Mouse (Mus musculus) hindbrain, postnatal 0 days (tissue): ENCODE data around the gene Zfp764. TPM values are rescaled to one million over a fixed set of nuclear protein-coding genes. Genes with fewer than 3 reads are reported as not detected.
"Not testable (repeated sequence)": the region's sequence is repeated elsewhere in the genome, so short reads cannot be mapped to it uniquely, and the experiment has no call there.

ENCODE experiments used
- ATAC-seq: fragments of 200-750 bp; cut with Nextera tagmentation; 2 replicates; pipeline ENCODE4 v1.8.0; 2017; ENCODE audit warnings: mild to moderate bottlenecking, moderate TSS enrichment, moderate library complexity
- DNase-seq: peaks from one replicate; pipeline ENCODE4 v3.0.0-alpha.2; 2015; ENCODE audit warnings: low spot score
- H3K27ac ChIP-seq: fragments of 300-500 bp; sonication (generic); 2 replicates; pipeline ENCODE4 v1.5.1; 2014; ENCODE audit warnings: mild to moderate bottlenecking
- H3K27me3 ChIP-seq: fragments of 300-500 bp; sonication (generic); 2 replicates; pipeline ENCODE4 v1.6.1; 2014; ENCODE audit warnings: low read length, mixed read lengths; ENCODE audit not compliant: insufficient read depth
- H3K36me3 ChIP-seq: fragments of 300-500 bp; sonication (generic); 2 replicates; pipeline ENCODE4 v1.6.1; 2014; ENCODE audit warnings: low read length, mixed read lengths; ENCODE audit not compliant: insufficient read depth
- H3K4me1 ChIP-seq: fragments of 300-500 bp; sonication (generic); 2 replicates; pipeline ENCODE4 v1.6.1; 2014; ENCODE audit warnings: antibody characterized with exemption, low read length, mixed read lengths; ENCODE audit not compliant: insufficient read depth
- H3K4me2 ChIP-seq: fragments of 300-500 bp; sonication (generic); 2 replicates; pipeline ENCODE4 v1.6.1; 2014; ENCODE audit warnings: low read depth, mild to moderate bottlenecking, low read length, moderate library complexity, mixed read lengths
- H3K4me3 ChIP-seq: fragments of 300-500 bp; sonication (generic); 2 replicates; pipeline ENCODE4 v1.5.1; 2014; ENCODE audit warnings: low read length
- H3K9ac ChIP-seq: fragments of 300-500 bp; sonication (generic); replicated peaks from 2 replicates; pipeline ENCODE4 v1.6.1; 2014; ENCODE audit warnings: mild to moderate bottlenecking, low read length, moderate library complexity, mixed read lengths
- H3K9me3 ChIP-seq: fragments of 300-500 bp; sonication (generic); 2 replicates; pipeline ENCODE4 v1.6.1; 2016; ENCODE audit warnings: low read length, mixed read lengths
- CTCF ChIP-seq: IDR thresholded peaks from 2 replicates; pipeline ENCODE4 v1.5.1; 2016; ENCODE audit warnings: antibody characterized with exemption, control low read depth, low read depth
- WGBS: fragments of 180-500 bp; shearing (Covaris S2); extraction: QIAGEN DNeasy Blood & Tissue Kit; methylation state at CpG from one replicate; pipeline ENCODE4 v1.1.7; 2014; 5-methylcytosine and 5-hydroxymethylcytosine counted together
- polyA plus RNA-seq: library from polyadenylated mRNA; unstranded; fragments of >200 nt; fragmentation: Nextera tagmentation; extraction: Ambion mirVana; gene quantifications from 2 replicates; pipeline ENCODE4 v1.2.1, GENCODE M21; 2015
- total RNA-seq: library from RNA; depleted of rRNA; stranded (reverse); fragments of >200 nt; gene quantifications from 2 replicates; pipeline ENCODE4 v1.2.3, GENCODE M21; 2014; rRNA removed

Zfp764 gene
- total and polyA plus RNA-seq, 2 experiments from 2014 or later, result 3.0 to 4.0 TPM

- H3K27ac ChIP-seq, ATAC-seq, H3K9ac ChIP-seq, H3K9me3 ChIP-seq, H3K27me3 ChIP-seq, H3K4me1 ChIP-seq, H3K4me3 ChIP-seq, H3K36me3 ChIP-seq: not testable (repeated sequence)
- DNase-seq, result peak; percentile 86
- TF ChIP-seq CTCF, result peak; percentile 83
- 14% methylated on average over 13 of the region's 13 CpGs for WGBS
- peak overlapping the region; percentile 34; the same call in 1 of the 2 replicates for H3K4me2 ChIP-seq
Measured at GRCm38 (mm10) chr7:127362418-127362817, 44.2 kb downstream of the Zfp764 start.

DNA sequence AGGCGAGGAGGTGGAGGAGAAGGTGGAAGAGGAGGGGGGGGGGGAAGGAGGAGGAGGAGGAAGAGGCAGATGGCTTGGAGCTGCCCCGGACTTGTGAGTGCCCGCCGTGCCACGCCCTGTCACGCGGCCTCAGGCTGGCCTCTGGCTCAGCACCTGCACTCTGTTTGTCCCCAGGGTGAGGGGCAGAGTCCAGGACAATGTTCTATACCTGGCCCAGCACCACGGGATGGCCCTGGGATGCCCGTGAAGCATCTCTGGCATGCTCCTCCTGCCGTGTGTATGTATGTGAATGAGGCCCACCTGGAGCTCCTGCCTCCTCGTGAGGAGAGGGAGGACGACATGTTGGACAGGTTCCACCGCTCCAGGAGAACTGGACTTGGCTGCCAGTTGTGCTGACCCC, 45.2 kb downstream of the Zfp764 start:
- no peak for TF ChIP-seq CTCF
- Histone ChIP-seq H3K27me3 (no peaks in the 10 kb centered on the region), H3K4me2 (no peak overlapping the region), H3K9ac (no peak overlapping the region), H3K36me3 (no peaks in the 10 kb centered on the region), H3K27ac (no peak overlapping the region), H3K4me3 (no peak overlapping the region), H3K4me1 (no peaks in the 10 kb centered on the region), H3K9me3 (no peaks in the 10 kb centered on the region)
- no peak for ATAC-seq
- 60% methylated on average over 13 of the region's 13 CpGs for WGBS
- DNase-seq, result no peak

DNA sequence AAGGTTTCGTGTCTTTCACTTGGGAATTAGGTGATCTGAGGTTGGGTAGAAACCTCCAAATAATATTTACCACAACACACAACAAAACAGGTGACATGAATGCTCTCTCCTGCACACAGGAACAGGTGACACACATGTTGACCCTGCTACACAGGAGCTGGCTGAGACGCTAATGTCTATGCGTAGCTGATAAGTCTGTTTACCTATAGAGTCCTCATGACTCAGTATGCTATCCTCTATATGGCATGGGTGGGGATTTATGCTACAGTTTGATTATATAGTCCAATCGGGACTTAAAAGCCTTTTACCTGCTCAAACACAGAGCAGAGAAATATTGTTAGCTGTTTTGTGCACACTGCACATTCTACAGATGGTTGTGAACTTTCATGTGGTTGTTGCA, 46.4 kb downstream of the Zfp764 start:
- no peak for TF ChIP-seq CTCF
- no peak overlapping the region for H3K9ac ChIP-seq
- DNase-seq, result no peak
- no peak overlapping the region for H3K4me3 ChIP-seq
- H3K27ac ChIP-seq, result no peak overlapping the region
- no peaks in the 10 kb centered on the region for H3K4me1 ChIP-seq
- no peaks in the 10 kb centered on the region for H3K36me3 ChIP-seq
- ATAC-seq, result no peak
- WGBS, result 81% methylated on average over 4 of the region's 4 CpGs
- H3K4me2 ChIP-seq, result no peak overlapping the region
- no peaks in the 10 kb centered on the region for H3K27me3 ChIP-seq
- H3K9me3 ChIP-seq, result no peaks in the 10 kb centered on the region

- Histone ChIP-seq H3K27ac (no peak overlapping the region), H3K4me1 (no peaks in the 10 kb centered on the region), H3K36me3 (no peaks in the 10 kb centered on the region), H3K9ac (no peak overlapping the region), H3K4me2 (no peak overlapping the region), H3K27me3 (no peaks in the 10 kb centered on the region), H3K9me3 (no peaks in the 10 kb centered on the region), H3K4me3 (no peak overlapping the region)
- WGBS, result 68% methylated on average over 4 of the region's 4 CpGs
- DNase-seq, result no peak
- ATAC-seq, result no peak
- no peak for TF ChIP-seq CTCF
Measured at GRCm38 (mm10) chr7:127358472-127358871, 48.1 kb downstream of the Zfp764 start.

GRCm38 (mm10) chr7:127357871-127358270, 48.8 kb downstream of the Zfp764 start:
- H3K36me3 ChIP-seq, result no peaks in the 10 kb centered on the region
- H3K4me2 ChIP-seq, result no peak overlapping the region
- no peak overlapping the region for H3K27ac ChIP-seq
- no peak for TF ChIP-seq CTCF
- no peak overlapping the region for H3K9ac ChIP-seq
- no peak overlapping the region for H3K4me3 ChIP-seq
- ATAC-seq (no peak), DNase-seq (no peak)
- H3K4me1 ChIP-seq, result no peaks in the 10 kb centered on the region
- 60% methylated on average over 2 of the region's 2 CpGs for WGBS
- no peaks in the 10 kb centered on the region for H3K27me3 ChIP-seq
- H3K9me3 ChIP-seq, result no peaks in the 10 kb centered on the region

DNA sequence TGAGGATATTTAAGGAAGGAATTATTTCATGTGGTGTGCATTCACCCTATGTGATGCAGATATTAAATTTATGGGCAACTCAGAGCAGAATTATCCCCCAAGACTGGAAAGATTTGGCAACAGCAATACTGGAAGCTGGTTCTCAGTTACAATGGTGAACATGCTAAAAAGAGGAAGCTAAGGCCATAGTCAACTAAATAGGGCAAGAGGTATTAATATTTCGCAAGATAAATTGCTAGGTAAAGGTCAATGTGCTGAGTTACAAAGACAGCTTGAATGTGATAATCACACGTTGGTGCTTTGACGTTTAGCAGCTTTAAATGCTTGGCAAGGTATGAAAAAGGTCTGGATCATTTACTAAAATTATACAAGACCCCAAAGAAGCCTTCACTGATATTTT, 50.8 kb downstream of the Zfp764 start:
- Histone ChIP-seq H3K36me3 (no peaks in the 10 kb centered on the region), H3K4me2 (no peak overlapping the region), H3K9me3 (no peaks in the 10 kb centered on the region), H3K27ac (no peak overlapping the region), H3K27me3 (no peaks in the 10 kb centered on the region), H3K4me1 (no peaks in the 10 kb centered on the region), H3K4me3 (no peak overlapping the region), H3K9ac (no peak overlapping the region)
- no peak for ATAC-seq
- TF ChIP-seq CTCF, result no peak
- WGBS, result 70% methylated on average over 3 of the region's 3 CpGs
- DNase-seq, result no peak

Other genes with a start within 250 kb of the Zfp764 start
- 59.7 and 75.0 TPM in 2 replicates for gene Cd2bp2, start 210.8 kb downstream of the Zfp764 start, total RNA-seq
- 57.0 and 62.3 TPM in 2 replicates for gene Cd2bp2, start 210.8 kb downstream of the Zfp764 start, polyA plus RNA-seq
- gene Tbc1d10b, start 198.4 kb downstream of the Zfp764 start, total RNA-seq, result 68.6 and 69.4 TPM in 2 replicates
- 25.4 and 28.1 TPM in 2 replicates for gene Tbc1d10b, start 198.4 kb downstream of the Zfp764 start, polyA plus RNA-seq
- 15.5 TPM in 1 of 2 replicates, not detected in the other for gene Mylpf, start 197.9 kb downstream of the Zfp764 start, total RNA-seq
- 3.0 and 3.1 TPM in 2 replicates for gene Mylpf, start 197.9 kb downstream of the Zfp764 start, polyA plus RNA-seq
- gene Zfp553, start 173.8 kb downstream of the Zfp764 start, total RNA-seq, result 41.0 and 43.3 TPM in 2 replicates
- gene Zfp553, start 173.8 kb downstream of the Zfp764 start, polyA plus RNA-seq, result 31.7 and 33.9 TPM in 2 replicates
- 4.6 and 5.0 TPM in 2 replicates for gene Sept1, start 173.7 kb downstream of the Zfp764 start, total RNA-seq
- 3.8 and 5.2 TPM in 2 replicates for gene Sept1, start 173.7 kb downstream of the Zfp764 start, polyA plus RNA-seq
- 101 and 108 TPM in 2 replicates for gene Zfp771, start 162.5 kb downstream of the Zfp764 start, total RNA-seq
- gene Zfp771, start 162.5 kb downstream of the Zfp764 start, polyA plus RNA-seq, result 89.0 and 89.2 TPM in 2 replicates
- gene Dctpp1, start 146.1 kb downstream of the Zfp764 start, total RNA-seq, result 94.1 and 102 TPM in 2 replicates
- gene Dctpp1, start 146.1 kb downstream of the Zfp764 start, polyA plus RNA-seq, result 112 and 119 TPM in 2 replicates
- 80.3 and 83.2 TPM in 2 replicates for gene Sephs2, start 132.8 kb downstream of the Zfp764 start, total RNA-seq
- 79.9 and 83.9 TPM in 2 replicates for gene Sephs2, start 132.8 kb downstream of the Zfp764 start, polyA plus RNA-seq
- 0.11 TPM in 1 of 2 replicates, not detected in the other for gene Itgal, start 110.6 kb downstream of the Zfp764 start, total RNA-seq
- gene Itgal, start 110.6 kb downstream of the Zfp764 start, polyA plus RNA-seq, result 0.10 and 0.26 TPM in 2 replicates
- gene Zfp768, start 61.2 kb downstream of the Zfp764 start, total RNA-seq, result 47.7 and 53.6 TPM in 2 replicates
- gene Zfp768, start 61.2 kb downstream of the Zfp764 start, polyA plus RNA-seq, result 13.4 and 15.7 TPM in 2 replicates
- gene Zfp747, start 30.8 kb downstream of the Zfp764 start, total RNA-seq, result 7.9 and 10.0 TPM in 2 replicates
- gene Zfp747, start 30.8 kb downstream of the Zfp764 start, polyA plus RNA-seq, result 4.0 and 4.5 TPM in 2 replicates
- 2.7 and 5.5 TPM in 2 replicates for gene 9130019O22Rik, start 19.7 kb downstream of the Zfp764 start, total RNA-seq
- gene 9130019O22Rik, start 19.7 kb downstream of the Zfp764 start, polyA plus RNA-seq, result 1.2 and 1.8 TPM in 2 replicates
- 13.8 and 15.5 TPM in 2 replicates for gene E430018J23Rik, start 13.2 kb downstream of the Zfp764 start, total RNA-seq
- gene E430018J23Rik, start 13.2 kb downstream of the Zfp764 start, polyA plus RNA-seq, result 1.8 and 2.2 TPM in 2 replicates
- gene Zfp688, start 15.2 kb upstream of the Zfp764 start, total RNA-seq, result 15.0 and 22.1 TPM in 2 replicates
- gene Zfp688, start 15.2 kb upstream of the Zfp764 start, polyA plus RNA-seq, result 31.7 and 33.2 TPM in 2 replicates
- 8.6 and 9.4 TPM in 2 replicates for gene Zfp689, start 42.3 kb upstream of the Zfp764 start, total RNA-seq
- gene Zfp689, start 42.3 kb upstream of the Zfp764 start, polyA plus RNA-seq, result 7.7 and 7.9 TPM in 2 replicates
- 57.2 and 58.5 TPM in 2 replicates for gene Prr14, start 52.8 kb upstream of the Zfp764 start, total RNA-seq
- 27.0 and 31.4 TPM in 2 replicates for gene Prr14, start 52.8 kb upstream of the Zfp764 start, polyA plus RNA-seq
- gene Fbrs, start 72.4 kb upstream of the Zfp764 start, total RNA-seq, result 36.6 and 40.7 TPM in 2 replicates
- gene Fbrs, start 72.4 kb upstream of the Zfp764 start, polyA plus RNA-seq, result 10.4 and 12.1 TPM in 2 replicates
- gene Srcap, start 105.2 kb upstream of the Zfp764 start, total RNA-seq, result 49.0 and 174 TPM in 2 replicates
- 29.4 and 29.7 TPM in 2 replicates for gene Srcap, start 105.2 kb upstream of the Zfp764 start, polyA plus RNA-seq
- gene Gm42715, start 112.8 kb upstream of the Zfp764 start, total RNA-seq, result 18.9 and 27.6 TPM in 2 replicates
- 11.1 and 11.2 TPM in 2 replicates for gene Gm42715, start 112.8 kb upstream of the Zfp764 start, polyA plus RNA-seq
- gene Tmem265, start 154.6 kb upstream of the Zfp764 start, total RNA-seq, result 5.7 and 20.5 TPM in 2 replicates
- gene Tmem265, start 154.6 kb upstream of the Zfp764 start, polyA plus RNA-seq, result 7.1 and 9.2 TPM in 2 replicates
- gene Phkg2, start 166.5 kb upstream of the Zfp764 start, total RNA-seq, result 63.1 and 71.4 TPM in 2 replicates
- 58.2 and 65.0 TPM in 2 replicates for gene Phkg2, start 166.5 kb upstream of the Zfp764 start, polyA plus RNA-seq
- 9.0 and 10.9 TPM in 2 replicates for gene Ccdc189, start 181.8 kb upstream of the Zfp764 start, total RNA-seq
- gene Ccdc189, start 181.8 kb upstream of the Zfp764 start, polyA plus RNA-seq, result 9.2 and 11.2 TPM in 2 replicates
- 33.6 and 34.6 TPM in 2 replicates for gene Rnf40, start 181.9 kb upstream of the Zfp764 start, total RNA-seq
- gene Rnf40, start 181.9 kb upstream of the Zfp764 start, polyA plus RNA-seq, result 35.6 and 36.2 TPM in 2 replicates
- 36.2 and 40.0 TPM in 2 replicates for gene Zfp629, start 209.0 kb upstream of the Zfp764 start, total RNA-seq
- 12.1 and 12.3 TPM in 2 replicates for gene Zfp629, start 209.0 kb upstream of the Zfp764 start, polyA plus RNA-seq